Mouse (Mus musculus) inflammation-experienced regulatory T-cells (primary cell): Measurements from ENCODE around the gene Mrgpra4. TPM values are rescaled to one million over a fixed set of nuclear protein-coding genes. Genes with fewer than 3 reads are reported as not detected.

Source experiments
- polyA plus RNA-seq, 2 experiments: library from polyadenylated mRNA; unstranded; fragments of 100-300 nt; shearing (Covaris generic); gene quantifications; one replicate each; pipeline ENCODE4 v1.2.1; 2017

Gene Mrgpra4
- not detected for polyA plus RNA-seq

GRCm38 (mm10) chr7:47981995-47982394 is at the start of gene Mrgpra4:
TSS of gene Mrgpra4 (minus strand) at chr7:47982095.

GRCm38 (mm10) chr7:48027497-48027896 is 45.6 kb upstream of the Mrgpra4 start, which contains the start of gene Mrgprx1:
TSS of gene Mrgprx1 (minus strand) at chr7:48027597.

Other genes with a start within 250 kb of the Mrgpra4 start
- not detected for gene Mrgprx1, start 45.5 kb upstream of the Mrgpra4 start, polyA plus RNA-seq
- gene Mrgprb5, start 186.9 kb upstream of the Mrgpra4 start, polyA plus RNA-seq, result 1 to 10 TPM in 1 of 2 experiments, not detected in 1; 3.1 TPM
- gene Mrgprb4, start 217.2 kb upstream of the Mrgpra4 start, polyA plus RNA-seq, result under 1 TPM in 1 of 2 experiments, not detected in 1; 0.30 TPM